Mouse (Mus musculus) heart, adult 2 months (tissue): ENCODE data around the gene Mgmt.

ENCODE experiments used
- CTCF ChIP-seq: fragments of 200-600 bp; IDR thresholded peaks from 2 replicates; pipeline ENCODE4 v1.8.1; 2022; ENCODE audit warnings: antibody characterized with exemption, mild to moderate bottlenecking, moderate library complexity
- POLR2A ChIP-seq: fragments of 200-500 bp; IDR thresholded peaks from 2 replicates; pipeline ENCODE4 v1.6.1; 2011; ENCODE audit warnings: mild to moderate bottlenecking, low read depth, low read length, control low read depth; ENCODE audit not compliant: insufficient read depth

GRCm38 (mm10) chr7:136975001-136975400, 80.6 kb downstream of the Mgmt start:
- TF ChIP-seq CTCF, result no peak
- no peak for TF ChIP-seq POLR2A
